Mouse (Mus musculus): ENCODE measurements at regions not wholly inside any gene's neighbourhood (a gene's known extent, or its start where the extent isn't known, plus 50 kb on each side); places are given as distances from the start of the nearest gene placed in this dataset.
"Not testable (repeated sequence)": the region's sequence is repeated elsewhere in the genome, so short reads cannot be mapped to it uniquely, and the experiment has no call there.

GRCm38 (mm10) chr8:86275699-86276098 is 304.8 kb downstream of the Abcc12 start:
- DNase-seq (ENCODE audit: low spot score) = no peak

GRCm38 (mm10) chr8:86273811-86274210 is 306.7 kb downstream of the Abcc12 start:
- DNase-seq (ENCODE audit: low spot score) = peak; percentile 57

GRCm38 (mm10) chr8:86272626-86273025 is 307.9 kb downstream of the Abcc12 start:
- no peak for DNase-seq (ENCODE audit: low spot score)

DNA sequence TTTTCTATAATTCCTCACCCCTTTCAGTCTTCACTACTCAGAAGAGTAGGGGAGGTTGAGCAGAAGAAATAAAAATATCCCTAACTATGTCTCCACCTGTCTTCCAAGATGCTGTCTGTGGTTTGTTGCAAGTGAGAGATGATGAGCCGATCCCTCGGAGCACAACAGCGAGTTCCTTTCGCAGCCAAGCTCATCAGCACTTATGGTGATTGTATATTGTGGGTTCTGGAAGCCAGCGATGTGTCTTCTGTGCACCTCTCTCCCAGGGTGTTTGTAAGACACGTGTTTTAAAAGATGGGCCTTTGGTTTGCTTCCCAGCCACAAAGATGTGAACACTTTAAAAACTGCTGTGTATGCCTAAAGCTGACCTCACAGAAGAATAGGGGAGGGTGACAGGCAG is 309.0 kb downstream of the Abcc12 start:
- no peak for DNase-seq (ENCODE audit: low spot score)

DNA sequence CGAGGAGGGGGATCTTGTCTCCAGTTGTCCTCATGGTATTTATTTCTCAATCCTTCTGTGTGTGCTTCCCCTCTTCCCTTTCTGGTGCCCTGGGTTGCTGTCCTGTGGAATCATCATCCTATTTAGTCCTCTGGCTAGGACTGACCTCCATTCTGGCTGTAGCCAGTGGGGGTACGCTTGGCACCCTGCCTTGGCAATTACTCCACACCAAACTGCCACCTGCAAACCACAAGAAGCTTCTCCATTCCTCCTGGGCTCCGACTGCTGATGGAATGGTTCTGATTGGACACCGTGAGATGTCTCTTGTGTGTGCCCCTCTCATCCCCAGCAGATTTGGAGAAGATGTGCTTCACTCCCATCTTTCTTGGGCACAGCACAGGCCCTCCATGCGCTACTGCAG is 322.5 kb downstream of the Abcc12 start:
- no peak for DNase-seq (ENCODE audit: low spot score)

- DNase-seq (ENCODE audit: low spot score) = no peak
Observed at GRCm38 (mm10) chr8:86255431-86255830, 325.1 kb downstream of the Abcc12 start.

GRCm38 (mm10) chr8:86254680-86255079 is 325.8 kb downstream of the Abcc12 start:
- DNase-seq (ENCODE audit: low spot score) = no peak

- no peak for DNase-seq (ENCODE audit: low spot score)
Observed at GRCm38 (mm10) chr8:86252696-86253355, 327.7 kb downstream of the Abcc12 start.

GRCm38 (mm10) chr8:86234696-86235095 is 345.8 kb downstream of the Abcc12 start:
- no peak for DNase-seq (ENCODE audit: low spot score)

DNA sequence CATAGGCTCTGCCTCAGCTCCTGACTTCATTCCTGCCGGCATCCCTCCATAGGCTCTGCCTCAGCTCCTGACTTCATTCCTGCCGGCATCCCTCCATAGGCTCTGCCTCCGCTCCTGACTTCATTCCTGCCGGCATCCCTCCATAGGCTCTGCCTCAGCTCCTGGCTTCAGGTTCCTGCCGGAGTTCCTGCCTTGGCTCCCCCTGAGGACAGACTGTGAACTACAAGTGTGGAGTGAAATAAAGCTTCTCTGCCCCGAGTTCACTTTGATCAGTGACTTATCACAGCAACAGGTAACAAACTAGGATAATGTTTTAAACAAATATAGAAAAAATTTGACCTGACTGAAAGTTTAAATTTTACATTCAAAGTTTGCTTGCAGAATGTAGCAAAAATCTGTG is 348.5 kb downstream of the Abcc12 start:
- DNase-seq (ENCODE audit: low spot score) = not testable (repeated sequence)

GRCm38 (mm10) chr8:86224851-86225250 is 355.6 kb downstream of the Abcc12 start:
- no peak for DNase-seq (ENCODE audit: low spot score)

- no peak for DNase-seq (ENCODE audit: low spot score)
Observed at GRCm38 (mm10) chr8:86222715-86223114, 357.8 kb downstream of the Abcc12 start.

GRCm38 (mm10) chr8:86222228-86222627 is 358.3 kb downstream of the Abcc12 start:
- no peak for DNase-seq (ENCODE audit: low spot score)

DNA sequence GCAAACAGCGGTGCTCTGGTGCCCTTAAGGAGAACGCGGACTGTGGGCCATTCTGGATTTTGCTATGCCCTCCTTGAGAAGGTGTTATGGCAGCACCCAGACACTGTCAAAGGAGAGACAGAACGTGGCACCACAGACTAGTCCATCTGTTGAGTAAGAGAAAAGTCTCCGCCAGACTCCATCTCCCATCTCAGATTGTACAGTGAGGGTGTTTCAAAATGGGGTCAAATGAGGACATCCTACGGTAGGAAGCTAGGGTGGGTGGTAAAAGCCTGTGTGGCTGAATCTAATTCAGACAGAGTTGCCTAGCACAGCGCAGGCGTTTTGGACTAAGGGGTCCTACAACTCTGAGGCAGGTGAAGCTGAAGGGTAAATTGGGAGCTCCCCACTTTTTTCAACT is 366.1 kb downstream of the Abcc12 start:
- no peak for DNase-seq (ENCODE audit: low spot score)

- DNase-seq (ENCODE audit: low spot score) = no peak
Observed at GRCm38 (mm10) chr8:86212461-86212860, 368.0 kb downstream of the Abcc12 start.

GRCm38 (mm10) chr8:86208812-86209262 is 368.1 kb downstream of the Phkb start:
- DNase-seq (ENCODE audit: low spot score) = no peak

DNA sequence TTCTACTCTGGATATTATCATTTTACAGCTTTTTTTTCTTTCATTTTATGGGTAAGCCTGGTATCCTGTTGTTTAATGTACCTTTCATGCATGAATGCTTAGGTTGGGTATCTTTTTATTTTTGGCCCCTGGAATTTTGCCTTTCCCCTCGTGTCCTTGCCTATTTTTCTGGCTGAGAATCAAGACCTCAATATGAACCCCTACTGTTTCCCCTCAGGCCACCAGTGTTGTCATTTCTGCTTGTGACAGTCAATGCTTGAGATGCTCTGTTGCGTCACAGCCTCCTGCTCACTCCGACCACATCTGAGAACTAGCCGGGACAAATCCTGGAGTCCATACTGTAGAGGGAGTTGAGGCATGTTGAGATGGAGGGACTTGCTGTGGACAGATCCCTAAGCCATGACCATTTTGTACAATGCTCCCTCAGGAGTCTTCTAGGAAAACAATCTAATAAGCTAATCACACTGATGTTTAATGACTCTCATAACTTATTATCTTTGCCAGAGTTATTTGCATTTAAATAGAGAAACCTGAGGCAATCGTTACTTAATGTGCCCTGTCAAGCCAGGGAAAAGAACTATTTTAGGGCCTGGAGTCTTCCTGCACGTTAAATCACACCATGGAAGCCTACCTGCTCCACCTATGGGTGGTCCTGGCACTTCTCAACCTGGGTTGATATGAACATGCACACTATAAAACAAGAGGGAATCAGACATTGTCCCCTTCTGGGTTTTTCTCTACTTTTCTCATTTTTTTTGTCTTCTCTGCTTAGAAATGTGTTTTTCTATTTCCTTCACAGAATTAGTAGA is 363.9 kb downstream of the Phkb start:
- no peak for DNase-seq (ENCODE audit: low spot score)

DNA sequence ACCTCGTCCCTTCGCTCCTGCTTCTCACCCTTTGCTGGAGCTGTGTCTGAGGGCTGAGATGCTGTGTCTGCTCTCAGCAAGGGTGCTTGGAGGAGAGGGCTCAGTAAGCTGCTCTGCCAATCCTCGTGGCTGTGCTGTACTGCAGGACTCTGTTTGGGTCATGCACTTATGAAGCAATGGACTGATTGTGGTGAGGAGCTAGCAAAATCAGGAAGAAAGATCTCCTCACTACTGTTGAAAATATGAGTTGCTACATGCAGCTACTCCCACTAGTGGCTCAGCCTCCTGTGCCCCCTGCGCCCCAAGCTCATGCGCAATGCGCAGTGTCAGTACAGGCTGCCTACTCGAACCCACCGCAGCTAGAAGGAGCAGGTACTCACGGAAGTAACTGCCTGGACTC is 362.3 kb downstream of the Phkb start:
- DNase-seq (ENCODE audit: low spot score) = no peak

DNA sequence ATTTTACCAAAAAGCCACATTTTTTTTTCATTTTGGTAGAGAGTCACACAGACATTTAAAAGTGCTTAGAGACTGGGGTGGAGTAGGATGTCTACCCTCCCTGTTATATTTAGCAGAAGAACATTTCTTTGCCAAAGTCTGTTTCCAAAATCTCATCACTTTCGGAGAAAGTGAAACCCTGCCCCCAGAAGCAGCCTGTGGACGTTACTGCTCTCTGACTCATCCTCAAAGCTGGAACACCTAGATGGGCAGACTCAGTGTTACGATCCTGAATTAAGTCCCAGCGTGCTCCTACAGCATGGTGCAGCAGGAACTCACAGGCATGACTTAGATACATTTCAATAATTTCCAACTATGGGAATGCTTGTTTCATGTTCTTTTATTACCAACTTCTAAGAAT is 361.1 kb downstream of the Phkb start:
- peak; percentile 28 for DNase-seq (ENCODE audit: low spot score)

GRCm38 (mm10) chr8:86192262-86192661 is 351.5 kb downstream of the Phkb start:
- DNase-seq (ENCODE audit: low spot score) = no peak

GRCm38 (mm10) chr8:86184671-86185070 is 343.9 kb downstream of the Phkb start:
- DNase-seq (ENCODE audit: low spot score) = no peak

DNA sequence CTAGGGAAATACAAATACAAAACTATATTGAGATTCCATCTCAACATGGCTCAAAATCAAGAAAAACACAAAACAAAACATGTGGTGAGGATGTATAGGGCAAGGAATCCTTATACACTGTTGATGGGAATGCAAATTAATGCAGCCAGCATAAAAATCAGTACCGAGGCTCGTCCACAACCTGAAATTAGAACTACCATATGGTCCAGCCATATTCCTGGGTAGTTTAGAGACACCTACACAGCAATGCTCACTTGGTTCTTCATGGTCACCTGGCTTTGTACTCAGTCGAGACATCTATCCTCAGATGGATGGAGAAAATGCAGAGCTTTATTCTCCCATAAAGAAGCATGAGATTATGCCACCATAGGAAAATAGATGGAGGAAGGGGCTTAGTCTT is 340.0 kb downstream of the Phkb start:
- DNase-seq (ENCODE audit: low spot score) = no peak

DNA sequence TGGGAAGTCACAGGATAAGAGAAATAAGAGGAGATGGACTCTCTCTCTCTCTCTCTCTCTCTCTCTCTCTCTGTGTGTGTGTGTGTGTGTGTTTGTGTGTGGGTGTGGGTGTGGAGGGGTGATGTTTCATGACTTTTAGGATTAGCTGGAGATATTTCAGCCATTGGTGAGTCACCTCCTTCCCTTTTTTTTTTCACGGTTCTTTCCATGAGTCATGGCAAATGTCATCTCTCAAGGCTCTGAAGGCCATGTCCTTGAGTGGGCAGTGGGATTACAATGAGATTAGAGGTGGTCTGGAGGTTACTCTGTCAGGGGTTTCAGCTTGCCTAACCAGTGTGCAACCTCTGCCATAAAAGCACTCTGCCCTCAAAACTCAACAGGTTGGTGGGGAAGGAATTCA is 329.3 kb downstream of the Phkb start:
- no peak for DNase-seq (ENCODE audit: low spot score)

GRCm38 (mm10) chr8:86164818-86165217 is 324.1 kb downstream of the Phkb start:
- DNase-seq (ENCODE audit: low spot score) = no peak
